Mouse (Mus musculus): ENCODE results near the gene Polr1d. TPM values are rescaled to one million over a fixed set of nuclear protein-coding genes. Genes with fewer than 3 reads are reported as not detected.
A peak's percentile ranks its signal among the peaks of the same experiment; 100 is the strongest.

Polr1d gene
- polyA plus RNA-seq, 1 experiment from 2014 or later, result 97.6 TPM

- Histone ChIP-seq H3K27ac (replicated peaks in 1 of 2; ENCODE audit: control insufficient read depth in 1 of 2, insufficient read depth in 1 of 2, low read depth in 2 of 2, low read length in 2 of 2) (0 out of 4 replicates have a peak overlapping the region, but pooled peaks of 1 of the 2 experiments have one; percentile 1), H3K9me3 (ENCODE audit: control insufficient read depth, low read length) (no peaks in the 10 kb centered on the region), H3K4me3 (ENCODE audit: control insufficient read depth in 1 of 2, insufficient read depth in 1 of 2, low read depth in 1 of 2, low read length in 2 of 2) (no peak overlapping the region), H3K9ac (ENCODE audit: low read length) (no peak overlapping the region), H3K27me3 (ENCODE audit: control insufficient read depth, insufficient read depth, low read length) (no peaks in the 10 kb centered on the region), H3K36me3 (ENCODE audit: control insufficient read depth, insufficient read depth, low read length) (no peaks in the 10 kb centered on the region), H3K4me1 (ENCODE audit: control insufficient read depth in 2 of 2, insufficient read depth in 2 of 2, low read length in 2 of 2) (peaks cover 25 to 45% of the 10 kb centered on the region in 2 experiments), H3K4me2 (ENCODE audit: low read length) (no peak overlapping the region)
- WGBS, result 84% methylated on average over 10 of the region's 10 CpGs
- no peak for ATAC-seq (ENCODE audit: insufficient number of reproducible peaks, insufficient read depth, low FRiP score, low read depth)
Observed at GRCm38 (mm10) chr5:147056712-147057290, 20.0 kb upstream of the Polr1d start.

GRCm38 (mm10) chr5:147057626-147058414, 19.0 kb upstream of the Polr1d start:
- ATAC-seq (ENCODE audit: insufficient number of reproducible peaks, insufficient read depth, low FRiP score, low read depth), result no peak
- Histone ChIP-seq H3K27me3 (ENCODE audit: control insufficient read depth, insufficient read depth, low read length) (no peaks in the 10 kb centered on the region), H3K9me3 (ENCODE audit: control insufficient read depth, low read length) (no peaks in the 10 kb centered on the region), H3K4me1 (ENCODE audit: control insufficient read depth in 2 of 2, insufficient read depth in 2 of 2, low read length in 2 of 2) (peaks cover 24 to 37% of the 10 kb centered on the region in 2 experiments), H3K36me3 (ENCODE audit: control insufficient read depth, insufficient read depth, low read length) (no peaks in the 10 kb centered on the region), H3K4me2 (ENCODE audit: low read length) (no peak overlapping the region), H3K9ac (ENCODE audit: low read length) (no peak overlapping the region), H3K27ac (replicated peaks in 1 of 2; ENCODE audit: control insufficient read depth in 1 of 2, insufficient read depth in 1 of 2, low read depth in 2 of 2, low read length in 2 of 2) (no peak overlapping the region), H3K4me3 (ENCODE audit: control insufficient read depth in 1 of 2, insufficient read depth in 1 of 2, low read depth in 1 of 2, low read length in 2 of 2) (no peak overlapping the region)
- WGBS, result 49% methylated on average over 9 of the region's 9 CpGs

- Histone ChIP-seq H3K4me1 (ENCODE audit: control insufficient read depth in 2 of 2, insufficient read depth in 2 of 2, low read length in 2 of 2) (peaks cover 25 to 46% of the 10 kb centered on the region in 2 experiments), H3K27ac (replicated peaks in 1 of 2; ENCODE audit: control insufficient read depth in 1 of 2, insufficient read depth in 1 of 2, low read depth in 2 of 2, low read length in 2 of 2) (no peak overlapping the region)
Observed at GRCm38 (mm10) chr5:147058661-147059060, 18.2 kb upstream of the Polr1d start.

GRCm38 (mm10) chr5:147059319-147059718, 17.5 kb upstream of the Polr1d start:
- no peak overlapping the region for H3K4me2 ChIP-seq (ENCODE audit: low read length)
- H3K27me3 ChIP-seq (ENCODE audit: control insufficient read depth, insufficient read depth, low read length), result no peaks in the 10 kb centered on the region
- ATAC-seq (ENCODE audit: insufficient number of reproducible peaks, insufficient read depth, low FRiP score, low read depth), result no peak
- H3K9me3 ChIP-seq (ENCODE audit: control insufficient read depth, low read length), result no peaks in the 10 kb centered on the region
- H3K4me3 ChIP-seq (ENCODE audit: control insufficient read depth in 1 of 2, insufficient read depth in 1 of 2, low read depth in 1 of 2, low read length in 2 of 2), result no peak overlapping the region
- H3K27ac ChIP-seq (replicated peaks in 1 of 2; ENCODE audit: control insufficient read depth in 1 of 2, insufficient read depth in 1 of 2, low read depth in 2 of 2, low read length in 2 of 2), result no peak overlapping the region
- no peaks in the 10 kb centered on the region for H3K36me3 ChIP-seq (ENCODE audit: control insufficient read depth, insufficient read depth, low read length)
- H3K9ac ChIP-seq (ENCODE audit: low read length), result no peak overlapping the region
- WGBS, result 86% methylated on average over 9 of the region's 9 CpGs
- peaks cover 21 to 44% of the 10 kb centered on the region in 2 experiments for H3K4me1 ChIP-seq (ENCODE audit: control insufficient read depth in 2 of 2, insufficient read depth in 2 of 2, low read length in 2 of 2)

More at GRCm38 (mm10) chr5:147058661-147059060, 18.2 kb upstream of the Polr1d start:
- ATAC-seq (ENCODE audit: insufficient number of reproducible peaks, insufficient read depth, low FRiP score, low read depth), result no peak
- Histone ChIP-seq H3K9me3 (ENCODE audit: control insufficient read depth, low read length) (no peaks in the 10 kb centered on the region), H3K27me3 (ENCODE audit: control insufficient read depth, insufficient read depth, low read length) (no peaks in the 10 kb centered on the region), H3K9ac (ENCODE audit: low read length) (no peak overlapping the region), H3K4me3 (ENCODE audit: control insufficient read depth in 1 of 2, insufficient read depth in 1 of 2, low read depth in 1 of 2, low read length in 2 of 2) (no peak overlapping the region), H3K4me2 (ENCODE audit: low read length) (no peak overlapping the region), H3K36me3 (ENCODE audit: control insufficient read depth, insufficient read depth, low read length) (no peaks in the 10 kb centered on the region)
- 94% methylated on average over 5 of the region's 5 CpGs for WGBS

GRCm38 (mm10) chr5:147060024-147060423, 16.8 kb upstream of the Polr1d start:
- Histone ChIP-seq H3K9ac (ENCODE audit: low read length) (no peak overlapping the region), H3K27me3 (ENCODE audit: control insufficient read depth, insufficient read depth, low read length) (no peaks in the 10 kb centered on the region), H3K36me3 (ENCODE audit: control insufficient read depth, insufficient read depth, low read length) (no peaks in the 10 kb centered on the region), H3K9me3 (ENCODE audit: control insufficient read depth, low read length) (no peaks in the 10 kb centered on the region), H3K4me3 (ENCODE audit: control insufficient read depth in 1 of 2, insufficient read depth in 1 of 2, low read depth in 1 of 2, low read length in 2 of 2) (no peak overlapping the region), H3K27ac (replicated peaks in 1 of 2; ENCODE audit: control insufficient read depth in 1 of 2, insufficient read depth in 1 of 2, low read depth in 2 of 2, low read length in 2 of 2) (no peak overlapping the region), H3K4me1 (ENCODE audit: control insufficient read depth in 2 of 2, insufficient read depth in 2 of 2, low read length in 2 of 2) (peaks cover 21 to 44% of the 10 kb centered on the region in 2 experiments), H3K4me2 (ENCODE audit: low read length) (no peak overlapping the region)
- no peak for ATAC-seq (ENCODE audit: insufficient number of reproducible peaks, insufficient read depth, low FRiP score, low read depth)
- 91% methylated on average over 2 of the region's 2 CpGs for WGBS

GRCm38 (mm10) chr5:147063215-147063661, 13.6 kb upstream of the Polr1d start:
- Histone ChIP-seq H3K9me3 (ENCODE audit: control insufficient read depth, low read length) (no peaks in the 10 kb centered on the region), H3K36me3 (ENCODE audit: control insufficient read depth, insufficient read depth, low read length) (no peaks in the 10 kb centered on the region), H3K4me3 (ENCODE audit: control insufficient read depth in 1 of 2, insufficient read depth in 1 of 2, low read depth in 1 of 2, low read length in 2 of 2) (no peak overlapping the region), H3K27ac (replicated peaks in 1 of 2; ENCODE audit: control insufficient read depth in 1 of 2, insufficient read depth in 1 of 2, low read depth in 2 of 2, low read length in 2 of 2) (peak overlapping the region in 1 of 2 experiments; percentile 31; a peak in 1 of 4 replicates), H3K4me2 (ENCODE audit: low read length) (peak overlapping the region; percentile 31), H3K9ac (ENCODE audit: low read length) (0 out of 2 replicates have a peak overlapping the region, but pooled peaks have one; percentile 5), H3K4me1 (ENCODE audit: control insufficient read depth in 2 of 2, insufficient read depth in 2 of 2, low read length in 2 of 2) (peaks cover 4 to 22% of the 10 kb centered on the region in 2 experiments), H3K27me3 (ENCODE audit: control insufficient read depth, insufficient read depth, low read length) (no peaks in the 10 kb centered on the region)
- ATAC-seq (ENCODE audit: insufficient number of reproducible peaks, insufficient read depth, low FRiP score, low read depth), result no peak
- WGBS, result 37% methylated on average over 8 of the region's 8 CpGs

- H3K9ac ChIP-seq (ENCODE audit: low read length), result no peak overlapping the region
- no peak overlapping the region for H3K27ac ChIP-seq (replicated peaks in 1 of 2; ENCODE audit: control insufficient read depth in 1 of 2, insufficient read depth in 1 of 2, low read depth in 2 of 2, low read length in 2 of 2)
- H3K4me2 ChIP-seq (ENCODE audit: low read length), result no peak overlapping the region
- no peak for ATAC-seq (ENCODE audit: insufficient number of reproducible peaks, insufficient read depth, low FRiP score, low read depth)
- H3K9me3 ChIP-seq (ENCODE audit: control insufficient read depth, low read length), result no peaks in the 10 kb centered on the region
- no peak overlapping the region for H3K4me3 ChIP-seq (ENCODE audit: control insufficient read depth in 1 of 2, insufficient read depth in 1 of 2, low read depth in 1 of 2, low read length in 2 of 2)
- WGBS, result 53% methylated on average over 4 of the region's 4 CpGs
- no peaks in the 10 kb centered on the region for H3K27me3 ChIP-seq (ENCODE audit: control insufficient read depth, insufficient read depth, low read length)
- peaks cover 19 to 44% of the 10 kb centered on the region in 2 experiments for H3K4me1 ChIP-seq (ENCODE audit: control insufficient read depth in 2 of 2, insufficient read depth in 2 of 2, low read length in 2 of 2)
- no peaks in the 10 kb centered on the region for H3K36me3 ChIP-seq (ENCODE audit: control insufficient read depth, insufficient read depth, low read length)
Observed at GRCm38 (mm10) chr5:147066129-147066528, 10.7 kb upstream of the Polr1d start.

Data from heart, embryonic 14.5 days (tissue).